Mouse (Mus musculus) G1E (cell line): ENCODE data around the gene Szrd1.
A peak's percentile ranks its signal among the peaks of the same experiment; 100 is the strongest.

Experiments
- CTCF ChIP-seq: IDR thresholded peaks from 2 replicates; pipeline ENCODE4 v1.5.1; 2012; ENCODE audit warnings: low read depth, low read length, inconsistent platforms, mixed read lengths
- GATA1 ChIP-seq: IDR thresholded peaks from 2 replicates; pipeline ENCODE4 v1.6.1; 2012; ENCODE audit warnings: borderline replicate concordance, low read length, inconsistent platforms, mixed read lengths
- GATA2 ChIP-seq: IDR thresholded peaks from 2 replicates; pipeline ENCODE4 v1.6.1; 2012; ENCODE audit warnings: low read depth, low read length, inconsistent platforms, borderline replicate concordance

- TF ChIP-seq GATA1 (no peak), GATA2 (no peak), CTCF (peak; percentile 38; the same call in 1 of the 2 replicates)
Measured at GRCm38 (mm10) chr4:141147112-141148008, 7.8 kb upstream of the Szrd1 start, which contains the start of gene Fbxo42.
